Comparison of ENCODE assay signal across 23 mouse cellular contexts in the genomic region with DNA sequence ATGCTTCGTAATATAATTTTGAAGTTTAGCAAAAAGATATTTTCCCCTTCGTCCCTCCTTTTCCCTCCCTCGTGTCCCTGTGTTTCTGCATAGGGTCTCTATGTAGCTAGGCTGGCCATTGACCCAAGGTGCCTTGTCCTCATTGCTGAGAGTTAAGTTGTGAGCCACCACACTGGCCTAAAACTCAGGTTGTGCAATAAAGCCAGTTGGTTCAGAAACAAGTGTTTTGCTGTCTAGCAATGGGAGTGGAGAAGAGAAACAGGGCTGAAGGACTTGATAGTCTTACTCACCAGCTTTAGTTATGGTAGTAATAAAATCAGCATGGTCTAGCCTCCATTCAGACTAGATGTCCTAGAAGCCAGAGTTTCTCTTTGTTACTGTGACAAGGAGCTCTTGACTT. TPM values are rescaled to one million over a fixed set of nuclear protein-coding genes. Genes with fewer than 3 reads are reported as not detected.
DNase-seq lines count a peak whose midpoint lies in the region; ATAC-seq and TF ChIP-seq lines count a peak whose summit lies in the region.
"Had no signal": no experiment of that assay in that cellular context is flagged by ENCODE, and none has a peak within 500 bp of the region (broad histone marks: within the 10 kb centered on the region; RNA-seq: fewer than 3 reads in every experiment).

No protein-coding gene starts in this region.

- 92% methylated on average over 3 of the region's 3 CpGs for WGBS in heart, adult 2 months

- H3K36me3 ChIP-seq in heart, adult 2 months (ENCODE audit: control insufficient read depth, insufficient read depth, low read length): no peaks in the 10 kb centered on the region
- no peaks in the 10 kb centered on the region for H3K36me3 ChIP-seq in myocyte (ENCODE audit: control insufficient read depth, insufficient read depth)
- H3K36me3 ChIP-seq: embryonic facial prominence, embryonic 13.5 days; embryonic facial prominence, embryonic 15.5 days; forebrain, embryonic 10.5 days; forebrain, embryonic 12.5 days had no signal

- H3ac ChIP-seq in myocyte (ENCODE audit: control insufficient read depth, insufficient read length): no peak overlapping the region

- peak; percentile 60 for ATAC-seq in granulocyte monocyte progenitor cell, adult 5-6 weeks (replicated peaks; ENCODE audit: poor library complexity, severe bottlenecking)
- ATAC-seq: forebrain, embryonic 14.5 days; forebrain, embryonic 16.5 days had no signal

- TF ChIP-seq POLR2A in heart, adult 2 months (IDR thresholded peaks at IDR 0.05; ENCODE audit: insufficient read depth, low read depth, low read length): no peak
- TF ChIP-seq POLR2A in myocyte (IDR thresholded peaks at IDR 0.05; ENCODE audit: insufficient read length, low read depth): no peak

- H3K27ac ChIP-seq in heart, adult 2 months: no peak overlapping the region
- H3K27ac ChIP-seq: embryonic facial prominence, embryonic 13.5 days; embryonic facial prominence, embryonic 15.5 days; forebrain, embryonic 10.5 days; forebrain, embryonic 12.5 days had no signal

- H3K4me2 ChIP-seq in myocyte (ENCODE audit: low read depth): no peak overlapping the region
- H3K4me2 ChIP-seq: embryonic facial prominence, embryonic 13.5 days; embryonic facial prominence, embryonic 15.5 days; forebrain, embryonic 12.5 days had no signal

- DNase-seq in heart, adult 11 months: peak; percentile 13
- no peak for DNase-seq in heart, adult 2 months
- peak; percentile 49 for DNase-seq in 416B (ENCODE audit: low read depth)
- no peak for DNase-seq in lung, postnatal 10 days
- no peak for DNase-seq in cerebellum, adult 11 months
- DNase-seq: adrenal gland, adult 8-10 months; adrenal gland, postnatal 14 days; adrenal gland, postnatal 36 days; cerebellum, adult 18-20 months; cerebellum, adult 8-10 months; cerebellum, adult 9-11 months; cerebellum, postnatal 14 days; cerebellum, postnatal 36 days; embryo, embryonic 11 days had no signal

- no peaks in the 10 kb centered on the region for H3K4me1 ChIP-seq in heart, adult 2 months (ENCODE audit: control insufficient read depth, insufficient read depth, low read length)
- H3K4me1 ChIP-seq: forebrain, embryonic 10.5 days had no signal

- intact Hi-C loops in heart, adult 2 months (cut with DNase I): no loop called here

- TF ChIP-seq CTCF in heart, adult 2 months (IDR thresholded peaks at IDR 0.05): no peak

- H3K79me2 ChIP-seq in heart, adult 2 months (replicated peaks; ENCODE audit: control insufficient read depth, insufficient read depth, low read length): 0 out of 2 replicates have a peak, but pooled peaks cover 1% of the 10 kb centered on the region
- peaks cover 62% of the 10 kb centered on the region for H3K79me2 ChIP-seq in myocyte (ENCODE audit: control insufficient read depth, insufficient read depth)

- TF ChIP-seq EP300 in heart, adult 2 months (IDR thresholded peaks at IDR 0.05; ENCODE audit: insufficient read depth, low read depth, low read length): no peak

- no peak overlapping the region for H3K4me3 ChIP-seq in heart, adult 2 months
- H3K4me3 ChIP-seq in myocyte: no peak overlapping the region
- H3K4me3 ChIP-seq: embryonic facial prominence, embryonic 13.5 days; embryonic facial prominence, embryonic 15.5 days; erythroblast, embryonic 14.5 days; forebrain, embryonic 10.5 days; forebrain, embryonic 12.5 days had no signal

- H3K9ac ChIP-seq in heart, adult 2 months (ENCODE audit: low read depth, low read length): no peak overlapping the region
- H3K9ac ChIP-seq: embryonic facial prominence, embryonic 13.5 days; embryonic facial prominence, embryonic 15.5 days; forebrain, embryonic 12.5 days had no signal

- H3K27me3 ChIP-seq in heart, adult 2 months (ENCODE audit: control insufficient read depth, insufficient read depth, low read length): no peaks in the 10 kb centered on the region
- H3K27me3 ChIP-seq in myocyte (ENCODE audit: control insufficient read depth, insufficient read depth, insufficient read length): no peaks in the 10 kb centered on the region
- H3K27me3 ChIP-seq: embryonic facial prominence, embryonic 13.5 days; embryonic facial prominence, embryonic 15.5 days; forebrain, embryonic 12.5 days had no signal

TF ChIP-seq in myocyte, 11 proteins besides CTCF, POLR2A, EP300 and RAD21:
- TF ChIP-seq MYOG (IDR thresholded peaks at IDR 0.05; ENCODE audit: control insufficient read depth in 1 of 3, insufficient read depth in 1 of 3, insufficient read length in 2 of 3, low read depth in 2 of 3) (no peak), CEBPB (IDR thresholded peaks at IDR 0.05; ENCODE audit: insufficient read depth, poor library complexity, severe bottlenecking) (peak; percentile 47; the same call in 1 of the 2 replicates), SRF (IDR thresholded peaks at IDR 0.05; ENCODE audit: control insufficient read depth, insufficient read length, low read depth) (no peak), MYOD1 (IDR thresholded peaks at IDR 0.05; ENCODE audit: control insufficient read depth in 1 of 3, insufficient read length in 2 of 3, low read depth in 2 of 3) (no peak), POLR2AphosphoS2 (IDR thresholded peaks at IDR 0.05; ENCODE audit: insufficient read length, low read depth) (no peak), REST (IDR thresholded peaks at IDR 0.05; ENCODE audit: insufficient read depth, insufficient read length) (no peak)

RNA-seq across cellular contexts. Expression of a gene that starts 10.3 kb away (rescaled TPM):
- total RNA-seq in heart, adult 2 months (2021): 100 to 1,000 TPM; 100 to 104 TPM
- 30.2 and 65.1 TPM in 2 replicates for polyA plus RNA-seq in heart, adult 2 months (2012; rRNA removed)
- 14.3 and 27.5 TPM in 2 replicates for total RNA-seq in granulocyte monocyte progenitor cell, adult 5-6 weeks (2014; fragmentation: Nextera tagmentation)
- 11.0 and 12.8 TPM in 2 replicates for total RNA-seq in granulocyte monocyte progenitor cell, adult 5-6 weeks (2017)
- 27.2 TPM for polyA plus RNA-seq in myocyte (2012; fragmentation: generic; extraction: Trizol)
- polyA plus RNA-seq: erythroblast, embryonic 14.5 days had no signal

Comparison
In these comparisons a context has a peak if more than half of its experiments do, and no peak if none do; other contexts are left out.
1. DNase-seq: peak in heart, adult 11 months (single experiment) and 416B (single experiment); none in heart, adult 2 months (0 of 2), lung, postnatal 10 days (single experiment) and cerebellum, adult 11 months (single experiment).